18 mouse cellular contexts compared by ENCODE assay signal in the genomic region with DNA sequence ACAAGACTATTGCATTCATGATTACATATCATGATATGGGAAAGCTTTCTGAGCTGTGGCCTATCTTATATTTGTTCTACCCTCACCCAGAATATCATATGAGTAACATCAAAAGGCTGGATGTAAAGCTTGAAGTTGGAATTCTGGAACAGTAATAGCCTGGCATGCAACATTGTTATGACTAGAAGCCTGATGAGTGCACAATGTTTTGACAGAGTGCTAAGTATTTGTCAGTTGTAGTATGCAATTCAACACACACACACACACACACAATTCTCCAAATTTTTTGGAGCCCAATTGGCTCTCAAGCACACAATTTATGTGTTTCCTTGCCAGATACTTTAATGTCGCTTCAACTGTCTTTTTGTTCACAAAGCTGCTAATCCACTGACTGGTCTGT.
"Had no signal": no experiment of that assay in that cellular context is flagged by ENCODE, and none has a peak within 500 bp of the region (broad histone marks: within the 10 kb centered on the region; RNA-seq: fewer than 3 reads in every experiment).

No protein-coding gene starts in this region.

- H3K4me3 ChIP-seq: layer of hippocampus, adult 2 months; limb, embryonic 10.5 days; limb, embryonic 13.5 days; liver, embryonic 12.5 days; liver, embryonic 15.5 days; megakaryocyte, embryonic 14.5 days; midbrain, embryonic 10.5 days; midbrain, embryonic 13.5 days; myocyte; stomach, embryonic 15.5 days had no signal

- H3K27me3 ChIP-seq: limb, embryonic 13.5 days; liver, embryonic 12.5 days; liver, embryonic 15.5 days; megakaryocyte, embryonic 14.5 days; midbrain, embryonic 13.5 days; stomach, embryonic 15.5 days had no signal

- ATAC-seq: liver, embryonic 12.5 days; lung, postnatal 0 days; midbrain, embryonic 13.5 days; midbrain, embryonic 16.5 days had no signal

- H3K4me2 ChIP-seq: limb, embryonic 13.5 days; liver, embryonic 12.5 days; liver, embryonic 15.5 days; midbrain, embryonic 13.5 days; stomach, embryonic 15.5 days had no signal

- H3K27ac ChIP-seq: kidney, postnatal 0 days; layer of hippocampus, adult 2 months; limb, embryonic 10.5 days; limb, embryonic 13.5 days; liver, embryonic 12.5 days; liver, embryonic 15.5 days; midbrain, embryonic 10.5 days; midbrain, embryonic 13.5 days; stomach, embryonic 15.5 days had no signal

- DNase-seq: kidney, adult 2 months; kidney, postnatal 25 days; layer of hippocampus, adult 9-11 months; liver; thymus, postnatal 25 days had no signal

- H3K36me3 ChIP-seq: limb, embryonic 10.5 days; limb, embryonic 13.5 days; liver, embryonic 12.5 days; liver, embryonic 15.5 days; midbrain, embryonic 10.5 days; midbrain, embryonic 13.5 days; stomach, embryonic 15.5 days had no signal

- H3K4me1 ChIP-seq: limb, embryonic 10.5 days; limb, embryonic 13.5 days; liver, embryonic 12.5 days; liver, embryonic 15.5 days; megakaryocyte, embryonic 14.5 days; midbrain, embryonic 10.5 days; midbrain, embryonic 13.5 days; stomach, embryonic 15.5 days had no signal

- H3K9ac ChIP-seq: limb, embryonic 13.5 days; liver, embryonic 12.5 days; liver, embryonic 15.5 days; midbrain, embryonic 13.5 days; stomach, embryonic 15.5 days had no signal

- H3K9me3 ChIP-seq: limb, embryonic 10.5 days; limb, embryonic 13.5 days; liver, embryonic 12.5 days; liver, embryonic 15.5 days; megakaryocyte, embryonic 14.5 days; midbrain, embryonic 10.5 days; midbrain, embryonic 13.5 days; stomach, embryonic 15.5 days had no signal
